10 mouse cellular contexts compared by ENCODE assay signal in the genomic region with DNA sequence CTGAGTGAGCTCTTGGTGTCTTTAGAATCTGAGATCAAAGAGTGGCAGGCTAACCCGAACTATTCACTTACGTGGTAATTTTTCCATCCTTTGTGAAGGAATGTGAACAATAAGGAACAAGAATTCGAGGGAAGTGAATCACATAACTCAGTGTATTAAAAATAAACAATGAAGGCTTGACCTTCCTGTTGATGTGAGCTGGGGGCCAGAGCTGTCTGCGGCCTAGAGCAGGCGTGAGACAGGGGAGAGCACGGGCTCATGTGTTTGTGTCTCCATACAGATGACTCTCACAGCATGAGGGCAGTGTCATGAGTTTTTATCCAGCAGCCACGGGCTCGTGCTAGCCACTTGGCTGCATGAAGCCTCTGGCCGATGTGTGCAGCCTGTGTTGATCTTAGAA. TPM values are rescaled to one million over a fixed set of nuclear protein-coding genes. Genes with fewer than 3 reads are reported as not detected.
A peak's percentile ranks its signal among the peaks of the same experiment; 100 is the strongest.
DNase-seq lines count a peak whose midpoint lies in the region; ATAC-seq lines count a peak whose summit lies in the region.
"Had no signal": no experiment of that assay in that cellular context is flagged by ENCODE, and none has a peak within 500 bp of the region (broad histone marks: within the 10 kb centered on the region; RNA-seq: fewer than 3 reads in every experiment).

No protein-coding gene starts in this region.

- peak; percentile 26 to 44 for DNase-seq in cerebellum, postnatal 10 days
- no peak for DNase-seq in cerebellum, adult 11 months
- DNase-seq in limb, embryonic 10.5 days (ENCODE audit: low spot score): no peak
- peak; percentile 62 for DNase-seq in kidney, adult 9 months
- peak; percentile 60 for DNase-seq in lung, postnatal 36 days
- no peak for DNase-seq in urinary bladder, postnatal 36 days (ENCODE audit: low spot score in 2 of 2)
- no peak for DNase-seq in spleen, postnatal 36 days (ENCODE audit: low spot score in 2 of 2)
- DNase-seq: left cerebral cortex, postnatal 4 days; spleen, adult 18-20 months had no signal

- H3K4me1 ChIP-seq in limb, embryonic 12.5 days (replicated peaks): no peaks in the 10 kb centered on the region
- no peaks in the 10 kb centered on the region for H3K4me1 ChIP-seq in limb, embryonic 10.5 days

- ATAC-seq in limb, embryonic 12.5 days (ENCODE audit: insufficient number of reproducible peaks, insufficient read depth, low FRiP score, low TSS enrichment, low read depth): no peak

- no peak overlapping the region for H3K9ac ChIP-seq in limb, embryonic 12.5 days (replicated peaks)

- H3K4me2 ChIP-seq in limb, embryonic 12.5 days: no peak overlapping the region

- H3K4me3 ChIP-seq in limb, embryonic 12.5 days (replicated peaks): no peak overlapping the region
- H3K4me3 ChIP-seq in limb, embryonic 10.5 days: no peak overlapping the region

- no peaks in the 10 kb centered on the region for H3K27me3 ChIP-seq in limb, embryonic 12.5 days
- no peaks in the 10 kb centered on the region for H3K27me3 ChIP-seq in limb, embryonic 10.5 days (ENCODE audit: low read depth, poor library complexity, severe bottlenecking)

- peaks cover 17% of the 10 kb centered on the region for H3K36me3 ChIP-seq in limb, embryonic 12.5 days
- 0 out of 2 replicates have a peak, but pooled peaks cover 3% of the 10 kb centered on the region for H3K36me3 ChIP-seq in limb, embryonic 10.5 days

- 81% methylated on average over 9 of the region's 9 CpGs for WGBS in limb, embryonic 12.5 days
- WGBS in limb, embryonic 10.5 days: 83% methylated on average over 9 of the region's 9 CpGs

- 0 out of 2 replicates have a peak overlapping the region, but pooled peaks have one; percentile 32 for H3K27ac ChIP-seq in limb, embryonic 12.5 days
- no peak overlapping the region for H3K27ac ChIP-seq in limb, embryonic 10.5 days

- no peaks in the 10 kb centered on the region for H3K9me3 ChIP-seq in limb, embryonic 12.5 days
- H3K9me3 ChIP-seq in limb, embryonic 10.5 days (replicated peaks): no peaks in the 10 kb centered on the region

RNA-seq across cellular contexts. Expression of a gene that starts 54.4 kb away (rescaled TPM):
- 28.0 and 31.2 TPM in 2 replicates for polyA plus RNA-seq in limb, embryonic 12.5 days (2016; fragmentation: Nextera tagmentation; extraction: Ambion mirVana)
- 23.3 and 27.9 TPM in 2 replicates for polyA plus RNA-seq in limb, embryonic 10.5 days (2016; fragmentation: Nextera tagmentation; extraction: Ambion mirVana)

Comparison
In these comparisons a context has a peak if more than half of its experiments do, and no peak if none do; other contexts are left out.
1. DNase-seq: peak in cerebellum, postnatal 10 days (2 of 2), kidney, adult 9 months (single experiment) and lung, postnatal 36 days (single experiment); none in cerebellum, adult 11 months (single experiment), limb, embryonic 10.5 days (single experiment), urinary bladder, postnatal 36 days (0 of 2) and spleen, postnatal 36 days (0 of 2).